Mouse (Mus musculus) mouse trophoblast stem cell (cell line): Measurements from ENCODE around the gene Aif1.

Source experiments
- in situ Hi-C, 2 experiments: fragments of 300-500 bp; cut with MseI, MboI; formaldehyde crosslinking; loops; 2 replicates in 1 of 2; 3 replicates in 1 of 2; pipeline ENCODE4 v1.15.1; 2025

Aif1 gene

GRCm38 (mm10) chr17:35168541-35169207 lies 7.2 kb downstream of the Aif1 start:
- in situ Hi-C loops, result no loop called here

- in situ Hi-C loops, result no loop called here
Measured at GRCm38 (mm10) chr17:35167794-35168193, 8.1 kb downstream of the Aif1 start.

- in situ Hi-C loops, result no loop called here
Measured at GRCm38 (mm10) chr17:35166352-35167035, 9.4 kb downstream of the Aif1 start.

- in situ Hi-C loops, result no loop called here
Measured at GRCm38 (mm10) chr17:35165451-35166155, 10.3 kb downstream of the Aif1 start.

- in situ Hi-C loops, result no loop called here
Measured at GRCm38 (mm10) chr17:35164568-35165450, 11.1 kb downstream of the Aif1 start, which contains the start of gene Prrc2a. Gene Prrc2a, minus strand, starts transcription at chr17:35164897.

GRCm38 (mm10) chr17:35164218-35164567 lies 11.7 kb downstream of the Aif1 start:
- in situ Hi-C loops, result no loop called here

GRCm38 (mm10) chr17:35163326-35164081 lies 12.4 kb downstream of the Aif1 start:
- in situ Hi-C loops, result no loop called here

- in situ Hi-C loops, result no loop called here
Measured at GRCm38 (mm10) chr17:35162730-35163129, 13.1 kb downstream of the Aif1 start.

- in situ Hi-C loops, result no loop called here
Measured at GRCm38 (mm10) chr17:35162121-35162520, 13.7 kb downstream of the Aif1 start.

- in situ Hi-C loops, result no loop called here
Measured at GRCm38 (mm10) chr17:35161421-35161820, 14.4 kb downstream of the Aif1 start.

GRCm38 (mm10) chr17:35159638-35160037 lies 16.2 kb downstream of the Aif1 start:
- in situ Hi-C loops, result no loop called here

- in situ Hi-C loops, result no loop called here
Measured at GRCm38 (mm10) chr17:35158850-35159593, 16.8 kb downstream of the Aif1 start.

GRCm38 (mm10) chr17:35157661-35158175 lies 18.1 kb downstream of the Aif1 start:
- in situ Hi-C loops, result no loop called here

GRCm38 (mm10) chr17:35157254-35157653 lies 18.6 kb downstream of the Aif1 start:
- in situ Hi-C loops, result no loop called here

GRCm38 (mm10) chr17:35156461-35157200 lies 19.2 kb downstream of the Aif1 start:
- in situ Hi-C loops, result no loop called here

GRCm38 (mm10) chr17:35155451-35155850 lies 20.4 kb downstream of the Aif1 start:
- in situ Hi-C loops, result no loop called here

- in situ Hi-C loops, result no loop called here
Measured at GRCm38 (mm10) chr17:35154616-35155015, 21.3 kb downstream of the Aif1 start.

- in situ Hi-C loops, result no loop called here
Measured at GRCm38 (mm10) chr17:35153931-35154330, 21.9 kb downstream of the Aif1 start.

GRCm38 (mm10) chr17:35153077-35153476 lies 22.8 kb downstream of the Aif1 start:
- in situ Hi-C loops, result no loop called here
